Mouse (Mus musculus) limb, embryonic 11.5 days (tissue): Measurements from ENCODE around the gene Zfp719. TPM values are rescaled to one million over a fixed set of nuclear protein-coding genes. Genes with fewer than 3 reads are reported as not detected.

Source experiments
- ATAC-seq: fragments of 200-750 bp; cut with Nextera tagmentation; 2 replicates; pipeline ENCODE4 v1.8.0; 2017; ENCODE audit warnings: low read depth; ENCODE audit not compliant: insufficient number of reproducible peaks, low FRiP score, low TSS enrichment
- DNase-seq: peaks from one replicate; pipeline ENCODE4 v3.0.0-alpha.2; 2015; ENCODE audit warnings: low spot score
- H3K27ac ChIP-seq: fragments of 300-500 bp; sonication (generic); replicated peaks from 2 replicates; pipeline ENCODE4 v1.5.1; 2014; ENCODE audit warnings: low read depth, mild to moderate bottlenecking, low read length
- H3K27me3 ChIP-seq: fragments of 300-500 bp; sonication (generic); 2 replicates; pipeline ENCODE4 v1.6.1; 2014; ENCODE audit warnings: mild to moderate bottlenecking, low read length, mixed read lengths; ENCODE audit not compliant: control insufficient read depth, insufficient read depth
- H3K36me3 ChIP-seq: fragments of 300-500 bp; sonication (generic); 2 replicates; pipeline ENCODE4 v1.6.1; 2014; ENCODE audit warnings: mild to moderate bottlenecking, low read length, moderate library complexity, mixed read lengths; ENCODE audit not compliant: control insufficient read depth, insufficient read depth
- H3K4me1 ChIP-seq: fragments of 300-500 bp; sonication (generic); 2 replicates; pipeline ENCODE4 v1.6.1; 2014; ENCODE audit warnings: low read length, mixed read lengths; ENCODE audit not compliant: control insufficient read depth, insufficient read depth
- H3K4me2 ChIP-seq: fragments of 300-500 bp; sonication (generic); 2 replicates; pipeline ENCODE4 v1.6.1; 2014; ENCODE audit warnings: low read depth, mild to moderate bottlenecking, moderate library complexity; ENCODE audit not compliant: severe bottlenecking
- H3K4me3 ChIP-seq: fragments of 300-500 bp; sonication (generic); 2 replicates; pipeline ENCODE4 v1.5.1; 2014; ENCODE audit warnings: low read depth, low read length
- H3K9ac ChIP-seq: fragments of 300-500 bp; sonication (generic); 2 replicates; pipeline ENCODE4 v1.6.1; 2014; ENCODE audit warnings: mild to moderate bottlenecking, low read length
- H3K9me3 ChIP-seq: fragments of 300-500 bp; sonication (generic); 2 replicates; pipeline ENCODE4 v1.6.1; 2016; ENCODE audit warnings: low read length; ENCODE audit not compliant: control insufficient read depth
- WGBS: fragments of 180-500 bp; shearing (Covaris S2); extraction: QIAGEN DNeasy Blood & Tissue Kit; methylation state at CpG from one replicate; pipeline ENCODE4 v1.1.7; 2014; 5-methylcytosine and 5-hydroxymethylcytosine counted together
- polyA plus RNA-seq: library from polyadenylated mRNA; unstranded; fragments of >200 nt; fragmentation: Nextera tagmentation; extraction: Ambion mirVana; gene quantifications from 2 replicates; pipeline ENCODE4 v1.2.1, GENCODE M21; 2014

The Zfp719 gene
- polyA plus RNA-seq, 1 experiment from 2014 or later = 17.0 TPM

- no peaks in the 10 kb centered on the region for H3K4me1 ChIP-seq
- no peak overlapping the region for H3K27ac ChIP-seq
- ATAC-seq (no peak), DNase-seq (no peak)
- no peak overlapping the region for H3K9ac ChIP-seq
- no peaks in the 10 kb centered on the region for H3K27me3 ChIP-seq
- no peaks in the 10 kb centered on the region for H3K36me3 ChIP-seq
- no peak overlapping the region for H3K4me3 ChIP-seq
- no peaks in the 10 kb centered on the region for H3K9me3 ChIP-seq
- 78% methylated on average over 4 of the region's 4 CpGs for WGBS
- H3K4me2 ChIP-seq = no peak overlapping the region
Observed at GRCm38 (mm10) chr7:43548206-43548605, 31.2 kb upstream of the Zfp719 start.

- Histone ChIP-seq H3K36me3 (no peaks in the 10 kb centered on the region), H3K4me2 (no peak overlapping the region), H3K4me3 (no peak overlapping the region), H3K9me3 (no peaks in the 10 kb centered on the region), H3K4me1 (peaks cover 3% of the 10 kb centered on the region; the same call in 1 of the 2 replicates), H3K9ac (no peak overlapping the region), H3K27ac (no peak overlapping the region), H3K27me3 (no peaks in the 10 kb centered on the region)
- 86% methylated on average over 4 of the region's 4 CpGs for WGBS
- ATAC-seq (no peak), DNase-seq (no peak)
Observed at GRCm38 (mm10) chr7:43553153-43553552, 26.3 kb upstream of the Zfp719 start.

GRCm38 (mm10) chr7:43554550-43554949, 24.9 kb upstream of the Zfp719 start:
- Histone ChIP-seq H3K27me3 (no peaks in the 10 kb centered on the region), H3K27ac (no peak overlapping the region), H3K4me1 (peaks cover 3% of the 10 kb centered on the region; the same call in 1 of the 2 replicates), H3K4me2 (no peak overlapping the region), H3K9ac (no peak overlapping the region), H3K36me3 (no peaks in the 10 kb centered on the region), H3K4me3 (no peak overlapping the region), H3K9me3 (no peaks in the 10 kb centered on the region)
- DNase-seq (no peak), ATAC-seq (no peak)
- WGBS = 58% methylated on average over 3 of the region's 3 CpGs

- Histone ChIP-seq H3K36me3 (no peaks in the 10 kb centered on the region), H3K9me3 (no peaks in the 10 kb centered on the region), H3K4me2 (no peak overlapping the region), H3K4me1 (peaks cover 3% of the 10 kb centered on the region; the same call in 1 of the 2 replicates), H3K9ac (no peak overlapping the region), H3K27ac (no peak overlapping the region), H3K4me3 (no peak overlapping the region), H3K27me3 (no peaks in the 10 kb centered on the region)
- DNase-seq (no peak), ATAC-seq (no peak)
- WGBS = 90% methylated on average over 5 of the region's 5 CpGs
Observed at GRCm38 (mm10) chr7:43555351-43555750, 24.1 kb upstream of the Zfp719 start.

- no peak for DNase-seq
Observed at GRCm38 (mm10) chr7:43556901-43557300, 22.5 kb upstream of the Zfp719 start.

GRCm38 (mm10) chr7:43562006-43562633, 17.3 kb upstream of the Zfp719 start, which contains the start of gene Zfp658:
Gene Zfp658 (plus strand): TSS chr7:43562256.
- H3K9ac ChIP-seq = peak within 1 kb of the TSS; percentile 77
- peak; percentile 84 for ATAC-seq
- H3K36me3 ChIP-seq = no peaks in the 10 kb centered on the region; the same call in 1 of the 2 replicates
- peaks cover 3% of the 10 kb centered on the region; the same call in 1 of the 2 replicates for H3K4me1 ChIP-seq
- peak within 1 kb of the TSS; percentile 59 for H3K4me3 ChIP-seq
- H3K9me3 ChIP-seq = no peaks in the 10 kb centered on the region
- no peaks in the 10 kb centered on the region for H3K27me3 ChIP-seq
- peak within 1 kb of the TSS; percentile 55 for H3K4me2 ChIP-seq
- H3K27ac ChIP-seq = peak within 1 kb of the TSS; percentile 74
- WGBS = under 1% methylated on average over 27 of the region's 27 CpGs
- DNase-seq = peak; percentile 87

More at GRCm38 (mm10) chr7:43556901-43557300, 22.5 kb upstream of the Zfp719 start:
- no peaks in the 10 kb centered on the region for H3K9me3 ChIP-seq
- peaks cover 3% of the 10 kb centered on the region; the same call in 1 of the 2 replicates for H3K4me1 ChIP-seq
- no peak overlapping the region for H3K4me3 ChIP-seq
- no peaks in the 10 kb centered on the region for H3K36me3 ChIP-seq
- no peak for ATAC-seq
- no peak overlapping the region for H3K27ac ChIP-seq
- no peak overlapping the region for H3K4me2 ChIP-seq
- no peaks in the 10 kb centered on the region for H3K27me3 ChIP-seq
- 94% methylated on average over 1 of the region's 1 CpGs for WGBS
- no peak overlapping the region for H3K9ac ChIP-seq

GRCm38 (mm10) chr7:43562651-43563070, 16.7 kb upstream of the Zfp719 start:
- 0% methylated on average over 10 of the region's 10 CpGs for WGBS
- Histone ChIP-seq H3K4me3 (peak overlapping the region; percentile 59), H3K4me1 (peaks cover 3% of the 10 kb centered on the region; the same call in 1 of the 2 replicates), H3K27ac (peak overlapping the region; percentile 74), H3K9me3 (no peaks in the 10 kb centered on the region), H3K27me3 (no peaks in the 10 kb centered on the region), H3K36me3 (no peaks in the 10 kb centered on the region; the same call in 1 of the 2 replicates), H3K4me2 (peak overlapping the region; percentile 55), H3K9ac (peak overlapping the region; percentile 77)
- DNase-seq (peak; percentile 56), ATAC-seq (peak; percentile 45; the same call in 1 of the 2 replicates)

- 66% methylated on average over 6 of the region's 6 CpGs for WGBS
- Histone ChIP-seq H3K9me3 (no peaks in the 10 kb centered on the region), H3K27ac (no peak overlapping the region), H3K27me3 (no peaks in the 10 kb centered on the region), H3K4me1 (peaks cover 3% of the 10 kb centered on the region; the same call in 1 of the 2 replicates), H3K4me2 (peak overlapping the region; percentile 55), H3K9ac (0 out of 2 replicates have a peak overlapping the region, but pooled peaks have one; percentile 9), H3K36me3 (no peaks in the 10 kb centered on the region; the same call in 1 of the 2 replicates), H3K4me3 (peak overlapping the region; percentile 59; the same call in 1 of the 2 replicates)
- DNase-seq = no peak
- ATAC-seq = no peak
Observed at GRCm38 (mm10) chr7:43563300-43563699, 16.1 kb upstream of the Zfp719 start.
